Mouse (Mus musculus) liver, adult 2 months (tissue): ENCODE results near the gene Bcl9.

Experiments used
- CTCF ChIP-seq: fragments of 200-500 bp; IDR thresholded peaks from 2 replicates; pipeline ENCODE4 v1.5.1; 2011; ENCODE audit warnings: low read depth, low read length, control low read depth
- POLR2A ChIP-seq: fragments of 200-500 bp; IDR thresholded peaks from 2 replicates; pipeline ENCODE4 v1.6.1; 2011; ENCODE audit warnings: low read length, control low read depth; ENCODE audit not compliant: insufficient read depth; ENCODE audit errors: extremely low read depth

DNA sequence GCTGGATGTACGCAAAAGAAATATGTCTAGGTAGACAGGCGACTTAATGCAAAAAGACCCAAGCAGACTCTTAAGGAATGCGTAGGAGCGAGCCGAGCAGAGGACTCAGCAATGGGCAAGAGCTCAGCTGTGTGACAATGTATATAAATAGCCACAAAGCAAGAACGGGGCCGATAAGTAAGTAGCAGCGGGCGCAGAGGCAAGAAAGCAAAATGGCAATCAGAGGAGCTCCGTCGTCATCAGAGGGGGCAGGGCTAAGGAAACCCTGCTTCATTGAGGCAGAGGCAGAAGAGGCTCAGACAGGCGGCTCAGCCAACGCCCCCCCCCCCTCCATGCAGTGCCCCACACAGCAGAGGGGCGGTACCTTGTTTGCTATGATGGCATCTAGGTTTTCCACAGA lies 62.9 kb downstream of the Bcl9 start:
- TF ChIP-seq CTCF, result no peak
- TF ChIP-seq POLR2A, result no peak
